Mouse (Mus musculus) midbrain, embryonic 13.5 days (tissue): Measurements from ENCODE around the gene Krt23. TPM values are rescaled to one million over a fixed set of nuclear protein-coding genes. Genes with fewer than 3 reads are reported as not detected.

Experiments used
- ATAC-seq: fragments of 200-750 bp; cut with Nextera tagmentation; 2 replicates; pipeline ENCODE4 v1.8.0; 2017; ENCODE audit warnings: mild to moderate bottlenecking, moderate TSS enrichment, moderate library complexity
- H3K27ac ChIP-seq: fragments of 300-500 bp; sonication (generic); 2 replicates; pipeline ENCODE4 v1.5.1; 2015; ENCODE audit warnings: inconsistent platforms, mild to moderate bottlenecking, moderate library complexity
- H3K27me3 ChIP-seq: fragments of 300-500 bp; sonication (generic); 2 replicates; pipeline ENCODE4 v1.6.1; 2015; ENCODE audit warnings: mild to moderate bottlenecking, inconsistent platforms
- H3K36me3 ChIP-seq: fragments of 300-500 bp; sonication (generic); 2 replicates; pipeline ENCODE4 v1.6.1; 2015; ENCODE audit warnings: mild to moderate bottlenecking, inconsistent platforms
- H3K4me1 ChIP-seq: fragments of 300-500 bp; sonication (generic); replicated peaks from 2 replicates; pipeline ENCODE4 v1.6.1; 2015; ENCODE audit warnings: inconsistent platforms
- H3K4me2 ChIP-seq: fragments of 300-500 bp; sonication (generic); replicated peaks from 2 replicates; pipeline ENCODE4 v1.6.1; 2015; ENCODE audit warnings: moderate library complexity, mild to moderate bottlenecking, inconsistent platforms
- H3K4me3 ChIP-seq: fragments of 300-500 bp; sonication (generic); replicated peaks from 2 replicates; pipeline ENCODE4 v1.5.1; 2015; ENCODE audit warnings: mild to moderate bottlenecking, inconsistent platforms
- H3K9ac ChIP-seq: fragments of 300-500 bp; sonication (generic); replicated peaks from 2 replicates; pipeline ENCODE4 v1.6.1; 2015; ENCODE audit warnings: mild to moderate bottlenecking, inconsistent platforms
- H3K9me3 ChIP-seq: fragments of 300-500 bp; sonication (generic); 2 replicates; pipeline ENCODE4 v1.6.1; 2016; ENCODE audit warnings: mild to moderate bottlenecking, inconsistent platforms
- WGBS: fragments of 180-500 bp; shearing (Covaris S2); methylation state at CpG from one replicate; pipeline ENCODE4 v1.1.7; 2015; 5-methylcytosine and 5-hydroxymethylcytosine counted together
- polyA plus RNA-seq: library from polyadenylated mRNA; unstranded; fragments of >200 nt; fragmentation: Nextera tagmentation; extraction: Ambion mirVana; gene quantifications from 2 replicates; pipeline ENCODE4 v1.2.1, GENCODE M21; 2015

The Krt23 gene
- polyA plus RNA-seq, 1 experiment from 2014 or later = not detected

DNA sequence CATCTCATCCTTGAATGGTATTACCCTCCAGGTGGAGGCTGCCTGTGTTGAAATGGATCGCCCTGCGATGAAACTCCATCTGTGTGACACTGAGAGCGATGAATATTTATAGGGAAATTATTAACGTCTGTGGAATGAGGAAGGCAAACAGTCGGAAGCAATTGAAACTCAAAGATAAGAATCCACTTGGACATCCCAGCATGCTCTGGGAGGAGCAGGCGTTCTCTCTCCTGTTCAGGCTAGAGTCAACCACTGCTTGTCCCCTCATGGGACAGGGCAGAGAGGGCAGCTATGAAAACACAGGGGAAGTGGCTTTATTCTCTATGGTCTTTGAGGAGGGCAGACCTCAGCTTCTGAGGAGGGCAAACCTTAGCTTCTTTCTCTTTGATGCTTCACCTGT lies 19.5 kb downstream of the Krt23 start:
- Histone ChIP-seq H3K4me3 (no peak overlapping the region), H3K4me1 (no peaks in the 10 kb centered on the region), H3K36me3 (no peaks in the 10 kb centered on the region), H3K9ac (no peak overlapping the region), H3K4me2 (no peak overlapping the region), H3K9me3 (no peaks in the 10 kb centered on the region), H3K27me3 (no peaks in the 10 kb centered on the region), H3K27ac (no peak overlapping the region)
- no peak for ATAC-seq
- WGBS = 68% methylated on average over 6 of the region's 6 CpGs

DNA sequence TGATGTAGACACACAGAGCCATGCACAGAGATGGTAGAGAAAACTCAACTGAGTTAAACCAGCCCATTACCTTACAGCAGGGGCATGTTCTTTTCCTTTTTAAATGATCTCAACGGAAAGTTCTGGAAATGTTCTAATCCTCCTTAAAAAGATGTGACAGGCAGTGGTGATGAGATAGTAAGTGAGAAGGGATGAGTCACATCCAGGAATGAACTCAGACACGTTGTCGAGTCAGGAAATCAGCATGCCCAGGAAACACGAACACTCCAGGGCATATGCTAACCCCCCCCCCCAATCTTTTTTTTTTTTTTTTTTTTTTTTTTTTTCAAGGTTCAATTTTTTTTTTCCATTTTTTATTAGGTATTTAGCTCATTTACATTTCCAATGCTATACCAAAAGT lies 20.5 kb downstream of the Krt23 start:
- Histone ChIP-seq H3K9ac (no peak overlapping the region), H3K4me2 (no peak overlapping the region), H3K27ac (no peak overlapping the region), H3K36me3 (no peaks in the 10 kb centered on the region), H3K4me1 (no peaks in the 10 kb centered on the region), H3K27me3 (no peaks in the 10 kb centered on the region), H3K4me3 (no peak overlapping the region), H3K9me3 (no peaks in the 10 kb centered on the region)
- WGBS = 85% methylated on average over 4 of the region's 4 CpGs
- ATAC-seq = no peak

DNA sequence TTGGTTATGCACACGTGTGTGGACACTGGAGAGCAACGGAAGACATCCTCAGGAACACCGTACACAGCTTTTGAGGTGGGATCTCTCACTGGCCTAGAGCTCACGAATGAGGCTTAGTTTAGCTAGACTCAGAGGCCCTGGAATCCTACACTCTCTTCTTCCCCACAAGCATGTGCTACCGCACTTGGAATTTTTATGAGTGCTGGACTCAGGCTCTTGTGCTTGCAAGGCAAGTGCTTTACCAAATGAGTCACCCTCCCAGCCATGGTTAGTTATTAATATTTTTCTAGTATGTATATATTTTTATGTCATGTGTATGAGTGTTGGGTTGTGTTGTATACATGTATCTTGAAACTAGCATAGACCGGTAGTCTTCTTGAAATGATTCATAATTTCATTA lies 21.0 kb downstream of the Krt23 start:
- Histone ChIP-seq H3K4me3 (no peak overlapping the region), H3K4me1 (no peaks in the 10 kb centered on the region), H3K27ac (no peak overlapping the region), H3K9me3 (no peaks in the 10 kb centered on the region), H3K4me2 (no peak overlapping the region), H3K27me3 (no peaks in the 10 kb centered on the region), H3K36me3 (no peaks in the 10 kb centered on the region), H3K9ac (no peak overlapping the region)
- no peak for ATAC-seq
- WGBS = 91% methylated on average over 6 of the region's 6 CpGs

DNA sequence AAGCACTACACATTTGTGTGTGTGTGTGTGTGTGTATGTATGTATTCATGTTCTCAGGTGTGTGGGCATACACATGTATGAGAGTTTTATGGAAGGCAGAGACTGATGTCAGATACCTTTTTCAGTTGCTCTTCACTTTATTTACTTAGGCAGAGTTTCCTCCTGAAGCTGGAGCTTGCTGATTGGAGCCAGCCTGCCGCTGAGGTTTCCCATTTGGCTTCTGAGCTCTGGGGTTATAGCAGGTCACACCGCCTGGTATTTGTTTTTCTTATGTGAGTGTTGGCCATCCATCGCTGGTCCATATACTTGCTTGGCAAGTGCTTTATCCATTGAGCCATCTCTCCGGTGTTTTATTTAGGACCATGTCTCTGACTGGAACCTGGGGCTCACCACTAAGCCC lies 23.7 kb downstream of the Krt23 start:
- Histone ChIP-seq H3K9ac (no peak overlapping the region), H3K4me3 (no peak overlapping the region), H3K27ac (no peak overlapping the region), H3K4me1 (no peaks in the 10 kb centered on the region), H3K9me3 (no peaks in the 10 kb centered on the region), H3K27me3 (no peaks in the 10 kb centered on the region), H3K36me3 (no peaks in the 10 kb centered on the region), H3K4me2 (no peak overlapping the region)
- WGBS = 90% methylated on average over 4 of the region's 4 CpGs
- no peak for ATAC-seq

DNA sequence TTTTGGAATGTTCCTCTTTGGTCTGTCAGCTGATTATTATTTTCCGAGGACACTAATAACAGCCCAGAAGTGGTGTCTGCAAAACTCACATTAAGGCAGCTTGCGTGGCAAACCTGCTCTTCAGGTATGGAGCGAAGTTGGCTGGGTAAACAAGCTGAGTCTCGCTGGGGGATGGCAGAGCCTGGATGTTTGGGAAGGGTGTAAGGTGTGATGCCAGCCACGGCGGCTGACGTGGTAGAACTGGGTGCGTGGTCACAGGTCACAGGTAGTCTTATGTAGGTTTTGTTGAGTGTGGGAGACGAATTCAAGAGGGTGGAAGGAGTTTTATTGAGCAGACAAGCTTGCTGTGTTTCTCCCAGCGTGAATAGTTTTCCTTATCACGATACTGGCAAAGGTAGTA lies 24.4 kb downstream of the Krt23 start:
- Histone ChIP-seq H3K9me3 (no peaks in the 10 kb centered on the region), H3K9ac (no peak overlapping the region), H3K27ac (no peak overlapping the region), H3K27me3 (0 out of 2 replicates have a peak, but pooled peaks cover 3% of the 10 kb centered on the region), H3K36me3 (no peaks in the 10 kb centered on the region), H3K4me2 (no peak overlapping the region), H3K4me3 (no peak overlapping the region), H3K4me1 (no peaks in the 10 kb centered on the region)
- no peak for ATAC-seq
- 86% methylated on average over 11 of the region's 11 CpGs for WGBS

DNA sequence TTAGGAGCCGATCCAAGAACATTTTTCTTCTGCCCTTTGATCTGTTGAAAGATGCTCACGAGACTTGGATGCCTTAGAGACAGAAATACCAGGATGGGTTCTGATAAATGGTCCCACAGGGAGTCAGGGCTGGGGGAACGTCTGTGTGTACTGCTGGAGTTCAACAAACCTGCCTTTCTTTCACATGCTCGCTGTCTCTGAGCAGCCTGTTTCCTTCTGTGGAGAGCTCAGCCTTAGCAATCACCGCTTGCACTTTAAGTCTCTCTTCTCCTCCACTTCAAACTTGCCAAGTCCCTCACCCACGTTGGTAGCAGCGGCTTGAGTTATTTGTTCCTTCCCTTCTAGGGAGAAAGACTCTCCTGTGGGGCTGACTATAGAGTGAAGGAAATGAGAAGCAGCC lies 26.6 kb downstream of the Krt23 start:
- Histone ChIP-seq H3K9ac (no peak overlapping the region), H3K9me3 (no peaks in the 10 kb centered on the region), H3K27me3 (peaks cover 6% of the 10 kb centered on the region; the same call in 1 of the 2 replicates), H3K27ac (no peak overlapping the region), H3K36me3 (no peaks in the 10 kb centered on the region), H3K4me1 (no peaks in the 10 kb centered on the region), H3K4me3 (no peak overlapping the region), H3K4me2 (no peak overlapping the region)
- 52% methylated on average over 7 of the region's 7 CpGs for WGBS
- no peak for ATAC-seq

DNA sequence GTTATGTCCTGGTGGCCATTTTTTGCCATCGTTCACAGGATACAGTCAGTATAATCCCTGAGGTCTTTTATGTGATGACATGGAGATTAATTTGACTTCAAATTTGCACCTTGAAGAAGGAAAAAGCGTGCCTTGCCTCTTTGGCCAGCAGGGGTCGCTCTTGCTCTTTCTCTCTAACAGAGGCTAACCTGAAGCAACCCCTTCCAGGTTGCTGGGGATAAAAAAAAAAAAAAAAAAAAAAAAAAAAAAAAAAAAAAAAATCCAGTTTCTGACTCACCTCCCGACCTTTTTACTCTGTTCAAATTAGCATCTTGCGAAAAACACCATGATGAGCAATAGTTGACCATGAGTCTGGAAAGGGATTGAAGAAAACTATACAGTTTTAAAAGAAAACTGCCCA lies 28.1 kb downstream of the Krt23 start:
- Histone ChIP-seq H3K4me2 (no peak overlapping the region), H3K9me3 (no peaks in the 10 kb centered on the region), H3K4me1 (no peaks in the 10 kb centered on the region), H3K27me3 (peaks cover 6% of the 10 kb centered on the region; the same call in 1 of the 2 replicates), H3K36me3 (no peaks in the 10 kb centered on the region), H3K27ac (no peak overlapping the region), H3K4me3 (no peak overlapping the region), H3K9ac (no peak overlapping the region)
- 8% methylated on average over 5 of the region's 5 CpGs for WGBS
- ATAC-seq = no peak

DNA sequence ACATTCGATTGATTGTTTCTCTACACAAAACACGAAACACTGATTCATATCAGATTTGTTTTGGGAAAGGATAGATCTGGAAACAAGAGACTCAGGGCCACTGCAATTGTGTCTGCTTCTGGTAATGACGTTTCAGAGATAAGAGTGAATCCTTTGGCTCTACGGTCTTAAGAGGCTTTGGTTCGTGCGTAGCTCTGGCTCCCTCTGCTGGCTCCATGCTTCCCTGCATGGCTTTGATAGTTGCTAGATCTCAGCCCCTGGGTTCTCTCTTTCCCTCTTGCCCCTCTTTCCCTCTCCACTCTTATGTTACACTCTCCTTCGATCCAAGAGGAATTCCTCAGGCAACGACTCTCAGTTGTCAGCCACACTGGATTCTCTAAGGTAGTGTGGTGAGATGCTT lies 29.8 kb downstream of the Krt23 start:
- WGBS = 10% methylated on average over 8 of the region's 8 CpGs
- peaks cover 6% of the 10 kb centered on the region; the same call in 1 of the 2 replicates for H3K27me3 ChIP-seq
- no peaks in the 10 kb centered on the region for H3K4me1 ChIP-seq
- H3K4me3 ChIP-seq = no peak overlapping the region
- no peaks in the 10 kb centered on the region for H3K9me3 ChIP-seq
- no peak for ATAC-seq
- no peak overlapping the region for H3K4me2 ChIP-seq
- no peak overlapping the region for H3K9ac ChIP-seq
- no peak overlapping the region for H3K27ac ChIP-seq
- no peaks in the 10 kb centered on the region for H3K36me3 ChIP-seq

DNA sequence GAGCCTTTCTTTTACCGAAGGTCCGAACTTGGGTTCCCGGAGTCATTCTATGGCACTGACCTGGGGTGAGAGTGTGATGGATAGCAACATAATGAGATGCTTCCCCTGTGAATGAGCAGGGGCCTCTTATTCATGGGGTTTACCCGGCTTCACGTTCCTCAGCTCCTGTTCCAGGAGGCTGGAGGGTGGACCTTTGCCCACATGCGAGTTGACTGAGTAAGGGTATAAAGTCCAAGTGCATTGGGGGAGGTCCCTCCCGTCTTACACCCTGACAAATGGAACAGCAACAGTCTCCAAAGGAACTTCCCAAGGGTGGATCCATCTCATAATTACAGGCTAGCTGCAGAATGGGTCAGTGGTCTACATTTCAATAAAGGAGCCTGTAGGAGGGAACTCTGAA lies 31.2 kb downstream of the Krt23 start:
- WGBS = 74% methylated on average over 7 of the region's 7 CpGs

DNA sequence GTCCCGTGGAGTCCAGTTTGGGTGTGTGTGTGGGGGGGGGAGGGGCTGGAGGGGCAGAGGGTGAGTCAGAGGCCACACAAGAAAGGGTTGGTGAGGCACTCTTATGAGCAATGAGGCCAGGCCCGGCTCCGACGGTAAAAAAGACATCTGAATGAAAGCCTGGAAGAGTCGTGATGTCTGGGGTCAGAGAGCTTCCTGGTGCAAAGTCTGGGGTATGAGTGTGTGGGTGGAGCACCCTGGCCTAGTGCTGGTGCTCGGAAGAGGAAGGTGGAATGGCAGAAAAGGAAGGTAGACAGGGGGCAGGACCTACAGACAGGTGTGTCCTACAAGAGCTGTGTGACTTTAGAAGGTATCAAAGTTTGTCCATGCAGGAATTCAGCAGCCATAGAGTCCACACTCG lies 34.0 kb downstream of the Krt23 start:
- Histone ChIP-seq H3K4me3 (no peak overlapping the region), H3K27me3 (peaks cover 5% of the 10 kb centered on the region; the same call in 1 of the 2 replicates), H3K4me2 (no peak overlapping the region), H3K4me1 (no peaks in the 10 kb centered on the region), H3K27ac (no peak overlapping the region), H3K9ac (no peak overlapping the region), H3K9me3 (no peaks in the 10 kb centered on the region), H3K36me3 (no peaks in the 10 kb centered on the region)
- no peak for ATAC-seq
- 73% methylated on average over 7 of the region's 7 CpGs for WGBS

More for the DNA sequence above, 31.2 kb downstream of the Krt23 start:
- no peak overlapping the region for H3K27ac ChIP-seq
- peaks cover 6% of the 10 kb centered on the region; the same call in 1 of the 2 replicates for H3K27me3 ChIP-seq
- ATAC-seq = no peak
- H3K9me3 ChIP-seq = no peaks in the 10 kb centered on the region
- H3K9ac ChIP-seq = peak overlapping the region; percentile 14; the same call in 1 of the 2 replicates
- H3K4me3 ChIP-seq = no peak overlapping the region
- H3K4me1 ChIP-seq = no peaks in the 10 kb centered on the region
- no peaks in the 10 kb centered on the region for H3K36me3 ChIP-seq
- H3K4me2 ChIP-seq = no peak overlapping the region

DNA sequence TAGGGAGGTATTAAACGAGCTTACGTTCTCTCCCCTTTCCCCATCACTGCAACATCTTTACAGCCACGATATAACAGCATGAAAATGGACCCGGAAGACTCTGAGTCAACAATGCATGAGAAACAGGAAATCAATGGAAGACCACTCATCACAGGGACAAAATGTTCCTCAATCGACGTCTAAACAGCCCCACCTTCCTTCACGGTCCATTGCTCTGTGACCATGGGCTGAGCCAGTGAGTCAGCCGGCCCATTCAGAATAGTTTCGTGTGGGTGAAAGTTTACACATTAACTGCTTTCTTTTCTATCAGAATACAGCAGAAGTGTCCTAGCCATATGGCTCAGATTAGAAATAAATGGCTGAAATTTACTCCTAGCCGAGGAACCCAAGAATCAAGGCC lies 38.2 kb downstream of the Krt23 start:
- Histone ChIP-seq H3K27me3 (no peaks in the 10 kb centered on the region), H3K36me3 (no peaks in the 10 kb centered on the region), H3K4me3 (no peak overlapping the region), H3K27ac (no peak overlapping the region), H3K9ac (no peak overlapping the region), H3K9me3 (no peaks in the 10 kb centered on the region), H3K4me1 (no peaks in the 10 kb centered on the region), H3K4me2 (no peak overlapping the region)
- 69% methylated on average over 10 of the region's 10 CpGs for WGBS
- ATAC-seq = no peak

DNA sequence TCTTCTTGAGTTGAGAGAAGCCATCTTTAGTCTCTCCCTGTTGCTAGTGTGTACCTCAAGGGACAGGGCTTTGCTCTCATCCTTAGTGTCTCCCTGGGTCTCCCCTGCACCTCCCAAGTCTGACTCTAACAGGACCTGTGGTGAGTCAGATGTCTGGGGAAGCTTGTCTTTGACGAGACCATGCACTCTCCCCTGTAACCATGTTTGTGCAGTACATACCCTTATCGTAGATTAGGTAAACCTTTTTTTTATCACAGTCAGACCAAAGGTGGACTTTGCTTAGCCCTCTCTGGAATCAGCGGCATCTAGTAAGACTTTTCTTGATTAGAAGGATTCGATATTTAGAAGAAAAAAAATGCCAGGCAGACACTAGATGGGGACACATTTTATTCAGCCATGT lies 38.9 kb downstream of the Krt23 start:
- Histone ChIP-seq H3K4me2 (no peak overlapping the region), H3K9ac (no peak overlapping the region), H3K9me3 (no peaks in the 10 kb centered on the region), H3K27me3 (no peaks in the 10 kb centered on the region), H3K4me3 (no peak overlapping the region), H3K4me1 (no peaks in the 10 kb centered on the region), H3K27ac (no peak overlapping the region), H3K36me3 (no peaks in the 10 kb centered on the region)
- 94% methylated on average over 4 of the region's 4 CpGs for WGBS
- no peak for ATAC-seq

DNA sequence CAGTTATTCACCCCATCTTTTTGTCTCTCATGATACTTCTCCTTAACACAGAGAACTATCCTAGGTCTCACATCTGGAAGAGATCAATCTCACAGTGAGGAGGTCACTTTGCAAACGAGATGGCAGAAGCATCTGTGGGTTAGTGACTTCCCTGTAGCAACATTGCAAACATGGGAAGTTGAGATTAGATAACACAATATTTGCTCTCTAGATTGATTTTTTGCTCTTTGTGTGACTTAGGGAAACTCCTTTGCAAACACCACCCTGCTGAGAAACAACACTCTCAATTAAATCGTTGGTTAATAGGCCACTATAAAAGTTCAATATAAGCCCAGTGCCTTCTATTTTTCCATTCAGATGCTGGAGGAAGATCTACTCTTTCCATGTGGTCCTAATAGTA lies 44.2 kb downstream of the Krt23 start:
- Histone ChIP-seq H3K4me2 (no peak overlapping the region), H3K36me3 (no peaks in the 10 kb centered on the region), H3K9ac (no peak overlapping the region), H3K4me1 (no peaks in the 10 kb centered on the region), H3K9me3 (no peaks in the 10 kb centered on the region), H3K4me3 (no peak overlapping the region), H3K27me3 (no peaks in the 10 kb centered on the region), H3K27ac (no peak overlapping the region)
- no peak for ATAC-seq
- WGBS = 81% methylated on average over 2 of the region's 2 CpGs
